Mouse (Mus musculus): ENCODE results near the gene Rnf26.

Rnf26 gene

GRCm38 (mm10) chr9:44087761-44088455 lies 25.4 kb downstream of the Rnf26 start:
- DNase-seq: peak; percentile 60

- DNase-seq: no peak
Observed at GRCm38 (mm10) chr9:44086960-44087359, 26.4 kb downstream of the Rnf26 start.

GRCm38 (mm10) chr9:44085741-44086665 lies 27.3 kb downstream of the Rnf26 start:
- DNase-seq: peak; percentile 75

- DNase-seq: no peak
Observed at GRCm38 (mm10) chr9:44085276-44085675, 28.0 kb downstream of the Rnf26 start.

GRCm38 (mm10) chr9:44084659-44085229 lies 28.6 kb downstream of the Rnf26 start:
- DNase-seq: peak; percentile 94

GRCm38 (mm10) chr9:44084236-44084635 lies 29.1 kb downstream of the Rnf26 start:
- no peak for DNase-seq

GRCm38 (mm10) chr9:44083392-44084121 lies 29.8 kb downstream of the Rnf26 start:
- DNase-seq: peak; percentile 82

GRCm38 (mm10) chr9:44082266-44082665 lies 31.1 kb downstream of the Rnf26 start:
- DNase-seq: no peak

GRCm38 (mm10) chr9:44081581-44081980 lies 31.7 kb downstream of the Rnf26 start:
- no peak for DNase-seq

GRCm38 (mm10) chr9:44080953-44081352 lies 32.4 kb downstream of the Rnf26 start:
- peak; percentile 61 for DNase-seq

GRCm38 (mm10) chr9:44079997-44080780 lies 33.1 kb downstream of the Rnf26 start:
- DNase-seq: no peak

GRCm38 (mm10) chr9:44078955-44079756 lies 34.2 kb downstream of the Rnf26 start:
- no peak for DNase-seq

- no peak for DNase-seq
Observed at GRCm38 (mm10) chr9:44078136-44078797, 35.0 kb downstream of the Rnf26 start.

- DNase-seq: no peak
Observed at GRCm38 (mm10) chr9:44077266-44077910, 35.9 kb downstream of the Rnf26 start.

- no peak for DNase-seq
Observed at GRCm38 (mm10) chr9:44076764-44077120, 36.6 kb downstream of the Rnf26 start.

- DNase-seq: no peak
Observed at GRCm38 (mm10) chr9:44075996-44076763, 37.1 kb downstream of the Rnf26 start.

- DNase-seq: no peak
Observed at GRCm38 (mm10) chr9:44075276-44075995, 37.9 kb downstream of the Rnf26 start.

- no peak for DNase-seq
Observed at GRCm38 (mm10) chr9:44074395-44075275, 38.7 kb downstream of the Rnf26 start.
